Comparison of ENCODE assay signal across 8 mouse cellular contexts in genomic region chr11:113682897-113683626, GRCm38 (mm10). TPM values are rescaled to one million over a fixed set of nuclear protein-coding genes. Genes with fewer than 3 reads are reported as not detected.
DNase-seq lines count a peak whose midpoint lies in the region; ATAC-seq and TF ChIP-seq lines count a peak whose summit lies in the region.

No protein-coding gene starts in this region.

- peak overlapping the region; percentile 89 for H3K4me3 ChIP-seq in gastrocnemius, adult 2 months
- H3K4me3 ChIP-seq in hindbrain, embryonic 16.5 days (ENCODE audit: low read length): peak overlapping the region; percentile 96
- H3K4me3 ChIP-seq in liver, embryonic 11.5 days (ENCODE audit: low read depth, low read length): peak overlapping the region; percentile 73
- H3K4me3 ChIP-seq in midbrain, postnatal 0 days (ENCODE audit: low read depth, low read length): peak overlapping the region; percentile 94

- H3K4me2 ChIP-seq in hindbrain, embryonic 16.5 days (ENCODE audit: low read length): peak overlapping the region; percentile 91
- H3K4me2 ChIP-seq in liver, embryonic 11.5 days: peak overlapping the region; percentile 77
- H3K4me2 ChIP-seq in midbrain, postnatal 0 days (ENCODE audit: low read depth, low read length, poor library complexity, severe bottlenecking): peak overlapping the region; percentile 97

- peak overlapping the region; percentile 92 for H3K27ac ChIP-seq in gastrocnemius, adult 2 months
- H3K27ac ChIP-seq in hindbrain, embryonic 16.5 days (ENCODE audit: low read depth, low read length): peak overlapping the region; percentile 95
- H3K27ac ChIP-seq in liver, embryonic 11.5 days (ENCODE audit: low read depth, low read length): peak overlapping the region; percentile 79
- H3K27ac ChIP-seq in midbrain, postnatal 0 days (ENCODE audit: low read depth, low read length): peak overlapping the region; percentile 92

- H3K4me1 ChIP-seq in hindbrain, embryonic 16.5 days (ENCODE audit: control insufficient read depth, insufficient read depth, low read depth, low read length): peaks cover 39% of the 10 kb centered on the region
- peaks cover 39% of the 10 kb centered on the region for H3K4me1 ChIP-seq in liver, embryonic 11.5 days (replicated peaks; ENCODE audit: control insufficient read depth, insufficient read depth, low read length)
- peaks cover 12% of the 10 kb centered on the region for H3K4me1 ChIP-seq in midbrain, postnatal 0 days (ENCODE audit: insufficient read depth, low read length)

- no peaks in the 10 kb centered on the region for H3K27me3 ChIP-seq in hindbrain, embryonic 16.5 days (replicated peaks; ENCODE audit: control insufficient read depth, insufficient read depth, low read length)
- no peaks in the 10 kb centered on the region for H3K27me3 ChIP-seq in liver, embryonic 11.5 days (replicated peaks; ENCODE audit: control insufficient read depth, insufficient read depth, low read length)
- no peaks in the 10 kb centered on the region for H3K27me3 ChIP-seq in midbrain, postnatal 0 days (ENCODE audit: insufficient read depth, low read length)
- H3K27me3 ChIP-seq in splenic B cell, adult 2 months (ENCODE audit: control insufficient read depth, insufficient read depth, low read length, poor library complexity, severe bottlenecking): no peaks in the 10 kb centered on the region

- peak; percentile 41 for DNase-seq in layer of hippocampus, adult 11-12 months (ENCODE audit: low spot score)
- DNase-seq in layer of hippocampus, adult 9-10 months (ENCODE audit: low spot score): no peak
- DNase-seq in cerebellum, adult 9-11 months: peak; percentile 73
- peak; percentile 59 for DNase-seq in gastrocnemius, adult 2 months
- DNase-seq in liver, embryonic 11.5 days (ENCODE audit: low spot score): peak; percentile 77
- peak; percentile 39 for DNase-seq in midbrain, postnatal 0 days (ENCODE audit: low spot score)
- peak; percentile 44 for DNase-seq in splenic B cell, adult 2 months (ENCODE audit: low read depth, low spot score)

- WGBS in hindbrain, embryonic 16.5 days: 3% methylated on average over 38 of the region's 38 CpGs
- WGBS in liver, embryonic 11.5 days: 2% methylated on average over 38 of the region's 38 CpGs
- 2% methylated on average over 38 of the region's 38 CpGs for WGBS in midbrain, postnatal 0 days

- intact Hi-C loops in gastrocnemius, adult 2 months (cut with DNase I): loop anchor here (5.0 kb wide), 1 partner anchor 36 kb away; the partner anchor contains the start of gene Cog1

- H3K9ac ChIP-seq in hindbrain, embryonic 16.5 days (ENCODE audit: low read depth, low read length): peak overlapping the region; percentile 91
- H3K9ac ChIP-seq in liver, embryonic 11.5 days (ENCODE audit: low read depth, low read length): peak overlapping the region; percentile 81
- H3K9ac ChIP-seq in midbrain, postnatal 0 days (replicated peaks; ENCODE audit: low read length, poor library complexity, severe bottlenecking): peak overlapping the region; percentile 92

- H3K36me3 ChIP-seq in hindbrain, embryonic 16.5 days (ENCODE audit: control insufficient read depth, insufficient read depth, low read length): no peaks in the 10 kb centered on the region
- H3K36me3 ChIP-seq in liver, embryonic 11.5 days (ENCODE audit: control insufficient read depth, insufficient read depth, low read length): peaks cover 2% of the 10 kb centered on the region; the same call in 1 of the 2 replicates
- peaks cover 6% of the 10 kb centered on the region; the same call in 1 of the 2 replicates for H3K36me3 ChIP-seq in midbrain, postnatal 0 days (ENCODE audit: insufficient read depth, low read length)
- H3K36me3 ChIP-seq in splenic B cell, adult 2 months (ENCODE audit: control insufficient read depth, insufficient read depth, low read length, poor library complexity, severe bottlenecking): no peaks in the 10 kb centered on the region

- no peak for TF ChIP-seq CTCF in gastrocnemius, adult 2 months (IDR thresholded peaks at IDR 0.05)
- no peak for TF ChIP-seq CTCF in midbrain, postnatal 0 days (IDR thresholded peaks at IDR 0.05)

- H3K9me3 ChIP-seq in hindbrain, embryonic 16.5 days (ENCODE audit: control insufficient read depth, low read length): no peaks in the 10 kb centered on the region
- H3K9me3 ChIP-seq in liver, embryonic 11.5 days (ENCODE audit: control insufficient read depth, low read length): no peaks in the 10 kb centered on the region
- H3K9me3 ChIP-seq in midbrain, postnatal 0 days (ENCODE audit: low read length): no peaks in the 10 kb centered on the region

- peak; percentile 18 for ATAC-seq in hindbrain, embryonic 16.5 days
- peak; percentile 64 for ATAC-seq in liver, embryonic 11.5 days (replicated peaks; ENCODE audit: low FRiP score)
- ATAC-seq in midbrain, postnatal 0 days (ENCODE audit: low FRiP score): peak; percentile 41

RNA-seq across cellular contexts. Expression of gene Fam104a, which starts 0.9 kb away (rescaled TPM):
- 10 to 100 TPM; 29.0 to 33.0 TPM for total RNA-seq in gastrocnemius, adult 2 months (2021)
- polyA plus RNA-seq in hindbrain, embryonic 16.5 days (2015; fragmentation: Nextera tagmentation; extraction: Ambion mirVana): 39.1 and 42.2 TPM in 2 replicates
- 58.7 and 62.3 TPM in 2 replicates for polyA plus RNA-seq in liver, embryonic 11.5 days (2014; fragmentation: Nextera tagmentation; extraction: Ambion mirVana)
- 29.5 and 30.1 TPM in 2 replicates for total RNA-seq in midbrain, postnatal 0 days (2014; rRNA removed)
- polyA plus RNA-seq in midbrain, postnatal 0 days (2015; fragmentation: Nextera tagmentation; extraction: Ambion mirVana): 46.3 and 48.7 TPM in 2 replicates

RNA-seq across cellular contexts. Expression of gene D11Wsu47e, which starts 1.1 kb away (rescaled TPM):
- total RNA-seq in gastrocnemius, adult 2 months (2021): 1 to 10 TPM; 4.5 to 6.3 TPM
- 22.9 and 24.5 TPM in 2 replicates for polyA plus RNA-seq in hindbrain, embryonic 16.5 days (2015; fragmentation: Nextera tagmentation; extraction: Ambion mirVana)
- 22.4 and 22.9 TPM in 2 replicates for polyA plus RNA-seq in liver, embryonic 11.5 days (2014; fragmentation: Nextera tagmentation; extraction: Ambion mirVana)
- total RNA-seq in midbrain, postnatal 0 days (2014; rRNA removed): 19.5 and 26.8 TPM in 2 replicates
- polyA plus RNA-seq in midbrain, postnatal 0 days (2015; fragmentation: Nextera tagmentation; extraction: Ambion mirVana): 27.8 and 27.9 TPM in 2 replicates

RNA-seq across cellular contexts. Expression of gene Cpsf4l, which starts 26.8 kb away (rescaled TPM):
- not detected for total RNA-seq in gastrocnemius, adult 2 months (2021)
- polyA plus RNA-seq in hindbrain, embryonic 16.5 days (2015; fragmentation: Nextera tagmentation; extraction: Ambion mirVana): 0.19 and 0.26 TPM in 2 replicates
- 0.18 and 0.29 TPM in 2 replicates for polyA plus RNA-seq in liver, embryonic 11.5 days (2014; fragmentation: Nextera tagmentation; extraction: Ambion mirVana)
- 0.22 TPM in 1 of 2 replicates, not detected in the other for total RNA-seq in midbrain, postnatal 0 days (2014; rRNA removed)
- polyA plus RNA-seq in midbrain, postnatal 0 days (2015; fragmentation: Nextera tagmentation; extraction: Ambion mirVana): 0.20 TPM in 2 replicates

RNA-seq across cellular contexts. Expression of gene Slc39a11, which starts 33.2 kb away (rescaled TPM):
- 1 to 10 TPM; 1.8 to 3.0 TPM for total RNA-seq in gastrocnemius, adult 2 months (2021)
- polyA plus RNA-seq in hindbrain, embryonic 16.5 days (2015; fragmentation: Nextera tagmentation; extraction: Ambion mirVana): 37.1 and 40.1 TPM in 2 replicates
- polyA plus RNA-seq in liver, embryonic 11.5 days (2014; fragmentation: Nextera tagmentation; extraction: Ambion mirVana): 20.9 TPM in 2 replicates
- total RNA-seq in midbrain, postnatal 0 days (2014; rRNA removed): 56.0 and 62.5 TPM in 2 replicates
- polyA plus RNA-seq in midbrain, postnatal 0 days (2015; fragmentation: Nextera tagmentation; extraction: Ambion mirVana): 35.9 and 40.4 TPM in 2 replicates

RNA-seq across cellular contexts. Expression of gene Cog1, which starts 34.1 kb away (rescaled TPM):
- 10 to 100 TPM; 18.5 to 19.1 TPM for total RNA-seq in gastrocnemius, adult 2 months (2021)
- 35.3 and 38.5 TPM in 2 replicates for polyA plus RNA-seq in hindbrain, embryonic 16.5 days (2015; fragmentation: Nextera tagmentation; extraction: Ambion mirVana)
- polyA plus RNA-seq in liver, embryonic 11.5 days (2014; fragmentation: Nextera tagmentation; extraction: Ambion mirVana): 24.0 and 24.7 TPM in 2 replicates
- 55.8 and 59.0 TPM in 2 replicates for total RNA-seq in midbrain, postnatal 0 days (2014; rRNA removed)
- 28.3 and 31.3 TPM in 2 replicates for polyA plus RNA-seq in midbrain, postnatal 0 days (2015; fragmentation: Nextera tagmentation; extraction: Ambion mirVana)
